Mouse (Mus musculus) embryonic fibroblast, embryonic 13.5 days (primary cell): ENCODE data around the gene Ccdc34. TPM values are rescaled to one million over a fixed set of nuclear protein-coding genes. Genes with fewer than 3 reads are reported as not detected.

Source experiments
- H3K27ac ChIP-seq: 2 replicates; pipeline ENCODE4 v1.5.1; 2012; ENCODE audit warnings: low read length, control low read depth, inconsistent platforms; ENCODE audit not compliant: insufficient read depth
- H3K4me1 ChIP-seq: 2 replicates; pipeline ENCODE4 v1.6.1; 2011; ENCODE audit warnings: low read length; ENCODE audit not compliant: control insufficient read depth, insufficient read depth
- H3K4me3 ChIP-seq: 2 replicates; pipeline ENCODE4 v1.5.1; 2011; ENCODE audit warnings: mild to moderate bottlenecking, control low read depth, low read length; ENCODE audit not compliant: insufficient read depth
- CTCF ChIP-seq: IDR thresholded peaks from 2 replicates; pipeline ENCODE4 v1.5.1; 2011; ENCODE audit warnings: mild to moderate bottlenecking, control low read depth, low read length, moderate library complexity, borderline replicate concordance; ENCODE audit not compliant: insufficient read depth
- POLR2A ChIP-seq: IDR thresholded peaks from 2 replicates; pipeline ENCODE4 v1.6.1; 2011; ENCODE audit warnings: low read depth, mild to moderate bottlenecking, control low read depth, low read length, moderate library complexity
- polyA plus RNA-seq: library from polyadenylated mRNA; stranded (reverse); fragments of >200 nt; gene quantifications from 2 replicates; pipeline ENCODE4 v1.2.4, GENCODE M21; 2011; ENCODE audit warnings: low read depth; ENCODE audit not compliant: missing spikeins, insufficient read length

Ccdc34 gene
- polyA plus RNA-seq, 1 experiment, result 33.1 TPM

DNA sequence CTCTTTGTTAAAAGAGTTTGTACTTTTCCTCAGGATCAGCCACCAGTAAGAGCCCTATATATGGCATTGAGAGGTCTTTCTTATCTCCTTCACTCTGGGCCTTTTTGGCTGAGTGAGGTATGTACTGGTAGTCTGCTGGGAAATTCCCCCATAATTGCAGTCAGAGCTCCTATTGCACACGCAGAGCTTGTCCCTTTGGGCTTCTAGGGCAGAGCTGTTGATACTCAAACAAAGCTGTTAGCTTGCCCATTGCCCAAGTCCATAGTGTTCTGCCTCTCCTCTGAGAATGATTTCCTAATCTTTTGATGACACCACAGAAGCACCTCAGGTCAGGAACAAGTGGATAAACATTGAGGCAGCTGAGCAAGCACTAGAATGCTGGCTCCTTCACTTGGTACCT is 32.7 kb upstream of the Ccdc34 start:
- peaks cover 2% of the 10 kb centered on the region; the same call in 1 of the 2 replicates for H3K4me1 ChIP-seq
- no peak overlapping the region for H3K27ac ChIP-seq
- no peak for TF ChIP-seq CTCF
- TF ChIP-seq POLR2A, result no peak
- H3K4me3 ChIP-seq, result no peak overlapping the region

DNA sequence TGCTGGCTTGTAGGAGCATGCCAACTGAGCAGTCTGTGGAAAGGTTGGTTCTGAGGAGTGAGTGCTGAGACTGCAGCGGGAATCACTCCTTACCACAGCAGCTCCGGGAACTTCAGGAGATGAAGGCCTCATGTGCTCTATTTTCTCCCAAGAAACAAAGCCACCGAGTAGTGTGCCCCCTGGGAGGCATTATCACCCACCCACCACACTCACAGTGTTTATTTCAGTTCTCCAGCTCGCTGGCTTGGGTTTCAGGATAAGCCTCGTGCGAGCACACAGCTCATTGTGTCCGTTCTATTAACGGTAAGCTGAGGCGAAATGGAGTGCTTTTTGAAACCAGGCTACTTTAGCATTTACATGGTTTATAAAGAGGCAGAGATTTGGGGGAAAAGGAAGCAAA is 32.1 kb upstream of the Ccdc34 start:
- peaks cover 2% of the 10 kb centered on the region; the same call in 1 of the 2 replicates for H3K4me1 ChIP-seq
- H3K4me3 ChIP-seq, result no peak overlapping the region
- no peak for TF ChIP-seq CTCF
- no peak for TF ChIP-seq POLR2A
- no peak overlapping the region for H3K27ac ChIP-seq

- peaks cover 2% of the 10 kb centered on the region; the same call in 1 of the 2 replicates for H3K4me1 ChIP-seq
- H3K4me3 ChIP-seq, result no peak overlapping the region
- TF ChIP-seq POLR2A (no peak), CTCF (no peak)
- no peak overlapping the region for H3K27ac ChIP-seq
Observed at GRCm38 (mm10) chr2:109986036-109986785, 31.4 kb upstream of the Ccdc34 start.

GRCm38 (mm10) chr2:109987946-109988345 is 29.7 kb upstream of the Ccdc34 start:
- Histone ChIP-seq H3K4me3 (no peak overlapping the region), H3K27ac (no peak overlapping the region), H3K4me1 (peaks cover 2% of the 10 kb centered on the region; the same call in 1 of the 2 replicates)

GRCm38 (mm10) chr2:109989196-109989595 is 28.4 kb upstream of the Ccdc34 start:
- TF ChIP-seq CTCF (no peak), POLR2A (no peak)
- Histone ChIP-seq H3K4me3 (no peak overlapping the region), H3K27ac (no peak overlapping the region), H3K4me1 (peaks cover 2% of the 10 kb centered on the region; the same call in 1 of the 2 replicates)

More at GRCm38 (mm10) chr2:109987946-109988345, 29.7 kb upstream of the Ccdc34 start:
- TF ChIP-seq CTCF (no peak), POLR2A (no peak)

- no peak overlapping the region for H3K27ac ChIP-seq
- no peak overlapping the region for H3K4me3 ChIP-seq
- peaks cover 2% of the 10 kb centered on the region; the same call in 1 of the 2 replicates for H3K4me1 ChIP-seq
- TF ChIP-seq CTCF, result no peak
- no peak for TF ChIP-seq POLR2A
Observed at GRCm38 (mm10) chr2:109989679-109990473, 27.7 kb upstream of the Ccdc34 start.

GRCm38 (mm10) chr2:109991754-109992153 is 25.9 kb upstream of the Ccdc34 start:
- TF ChIP-seq POLR2A (no peak), CTCF (no peak)
- Histone ChIP-seq H3K4me1 (peaks cover 2% of the 10 kb centered on the region; the same call in 1 of the 2 replicates), H3K27ac (no peak overlapping the region)

GRCm38 (mm10) chr2:109992448-109993073 is 25.1 kb upstream of the Ccdc34 start:
- no peak for TF ChIP-seq POLR2A
- no peak for TF ChIP-seq CTCF
- Histone ChIP-seq H3K4me3 (no peak overlapping the region), H3K4me1 (peaks cover 2% of the 10 kb centered on the region; the same call in 1 of the 2 replicates), H3K27ac (no peak overlapping the region; the same call in 1 of the 2 replicates)

More at GRCm38 (mm10) chr2:109991754-109992153, 25.9 kb upstream of the Ccdc34 start:
- no peak overlapping the region for H3K4me3 ChIP-seq

DNA sequence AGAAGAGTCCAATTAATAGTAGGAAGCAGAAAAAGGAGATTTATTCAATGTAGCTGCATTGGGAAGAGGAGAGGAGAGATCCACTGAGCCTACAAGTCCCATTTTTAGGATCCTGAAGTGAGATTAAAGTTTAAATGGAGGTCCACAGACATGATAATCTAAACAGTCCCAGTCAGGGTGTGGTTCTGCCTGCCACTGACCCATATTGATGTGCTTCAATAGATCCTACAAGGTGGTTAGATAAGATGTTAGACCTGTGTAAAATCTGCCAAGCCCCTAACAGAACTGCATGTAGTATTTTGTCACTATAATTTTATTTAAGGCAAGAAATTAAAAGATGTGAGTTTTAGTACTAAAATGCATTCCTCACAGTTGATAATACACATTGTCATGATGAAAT is 24.2 kb upstream of the Ccdc34 start:
- Histone ChIP-seq H3K4me1 (no peaks in the 10 kb centered on the region; the same call in 1 of the 2 replicates), H3K4me3 (no peak overlapping the region)
- TF ChIP-seq CTCF, result no peak
- TF ChIP-seq POLR2A, result no peak

DNA sequence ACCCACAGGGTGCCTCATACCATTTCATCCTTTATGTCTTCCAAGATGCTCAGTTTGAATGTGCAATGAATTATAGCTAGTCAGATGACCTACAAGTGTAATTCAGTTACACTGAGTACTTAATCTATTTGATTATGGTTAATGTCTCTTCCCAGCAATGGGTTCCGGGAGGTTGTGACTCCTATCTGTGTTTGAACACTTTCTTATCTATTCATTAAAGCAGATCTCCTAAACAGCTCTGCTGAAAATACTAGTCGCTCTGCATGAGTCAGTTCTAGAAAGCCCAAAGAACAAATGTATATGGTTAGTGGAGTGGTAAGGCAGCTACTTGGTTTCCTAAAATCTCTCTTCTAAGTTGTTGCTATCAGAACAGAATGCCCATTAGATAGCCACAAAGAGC is 22.6 kb upstream of the Ccdc34 start:
- Histone ChIP-seq H3K27ac (no peak overlapping the region), H3K4me3 (no peak overlapping the region), H3K4me1 (no peaks in the 10 kb centered on the region)
- TF ChIP-seq POLR2A (no peak), CTCF (no peak)

More for the DNA sequence above, 24.2 kb upstream of the Ccdc34 start:
- H3K27ac ChIP-seq, result no peak overlapping the region
